Mouse (Mus musculus): Measurements from ENCODE around the gene Cdc5l.
"Not testable (repeated sequence)": the region's sequence is repeated elsewhere in the genome, so short reads cannot be mapped to it uniquely, and the experiment has no call there.

Cdc5l gene

DNA sequence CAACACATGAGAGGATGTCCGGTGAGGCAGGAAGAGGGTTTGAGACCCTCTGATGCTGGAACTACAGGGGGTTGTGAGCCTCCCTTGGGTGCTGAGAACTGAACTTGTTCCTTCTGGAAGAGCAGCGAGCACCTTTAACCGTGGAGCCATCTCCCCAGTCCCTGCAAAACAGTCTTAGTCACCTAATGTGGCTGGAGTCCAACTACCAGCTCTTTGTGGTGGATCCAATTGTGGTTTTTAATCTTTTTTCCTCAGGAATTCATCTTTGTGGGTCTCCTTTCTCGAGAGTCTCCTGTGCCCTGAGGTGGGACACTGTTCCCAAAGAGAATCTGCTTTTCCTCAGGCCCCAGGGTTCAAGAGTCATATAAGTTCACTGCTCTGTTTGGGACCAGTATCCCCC is 12.4 kb upstream of the Cdc5l start:
- DNase-seq (ENCODE audit: low spot score in 2 of 2): no peak

DNA sequence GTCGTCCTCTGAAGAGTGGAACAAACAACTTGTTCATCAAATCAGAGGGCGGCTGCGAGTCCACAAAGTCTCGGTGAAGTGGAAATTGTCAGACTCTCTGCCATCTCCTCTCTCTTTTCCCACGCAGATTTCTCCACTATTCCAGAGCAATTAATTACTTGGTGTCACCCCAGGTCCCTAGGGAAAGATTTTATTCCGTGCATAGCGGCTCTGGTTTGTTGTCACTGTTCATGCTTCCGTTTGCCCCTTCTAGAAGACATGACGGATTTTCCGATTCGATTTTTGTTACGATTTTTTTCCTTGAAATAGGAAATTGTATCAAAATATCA is 689 bp upstream of the Cdc5l start:
- no peak for DNase-seq (ENCODE audit: low spot score in 2 of 2)

DNA sequence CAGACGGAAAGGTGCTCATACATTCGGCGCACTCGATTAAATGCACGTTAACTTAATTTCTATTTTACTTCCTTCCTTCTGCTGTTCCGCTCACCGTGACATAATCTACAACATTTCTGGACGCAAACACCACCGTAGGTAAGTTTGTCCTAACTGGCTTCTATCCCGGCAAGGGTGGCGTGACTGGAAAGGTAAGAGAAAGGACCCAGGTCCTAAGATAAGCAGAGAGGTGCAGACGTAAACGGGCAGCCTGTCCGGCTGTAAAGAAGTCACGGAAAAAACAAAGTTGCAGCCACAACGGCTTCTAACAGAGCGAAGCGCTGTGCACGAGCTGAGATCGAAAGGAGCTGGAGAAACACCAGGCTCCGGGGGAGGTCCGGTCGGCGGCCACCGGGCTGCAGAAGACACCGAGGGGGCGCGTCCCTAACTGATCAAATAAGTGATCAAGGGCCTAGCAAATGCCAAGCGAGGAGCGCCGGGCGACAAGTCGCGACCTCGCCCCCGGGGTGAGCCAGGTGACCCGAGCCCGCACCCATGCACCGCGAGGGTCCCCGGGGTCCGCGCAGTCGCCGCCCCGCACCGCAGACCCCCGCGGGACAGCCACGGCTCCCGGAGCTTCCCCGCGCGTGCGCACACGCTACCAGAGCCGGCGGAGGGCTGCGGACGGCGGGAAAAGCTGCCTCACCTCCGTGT is 685 bp downstream of the Cdc5l start:
- no peak for DNase-seq (ENCODE audit: low spot score in 2 of 2)

DNA sequence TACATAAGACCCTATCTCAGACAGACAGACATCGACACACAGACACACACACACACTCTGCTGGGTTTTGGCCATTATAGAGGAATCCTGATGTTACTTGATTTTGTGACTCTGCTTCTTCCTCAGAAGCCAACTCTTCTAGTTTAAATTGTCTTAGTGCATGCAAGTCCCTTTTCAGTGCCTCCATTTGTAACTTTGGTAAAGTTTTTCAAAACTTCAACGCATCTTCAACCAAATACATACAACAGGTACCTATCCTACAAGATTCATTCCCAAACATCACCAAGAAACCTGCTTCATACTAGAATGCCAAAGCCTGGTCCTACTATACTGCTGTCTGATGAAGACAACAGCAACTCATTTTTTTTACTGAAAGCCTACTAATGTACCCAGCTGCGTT is 1.5 kb downstream of the Cdc5l start:
- DNase-seq (ENCODE audit: low spot score in 2 of 2): no peak

DNA sequence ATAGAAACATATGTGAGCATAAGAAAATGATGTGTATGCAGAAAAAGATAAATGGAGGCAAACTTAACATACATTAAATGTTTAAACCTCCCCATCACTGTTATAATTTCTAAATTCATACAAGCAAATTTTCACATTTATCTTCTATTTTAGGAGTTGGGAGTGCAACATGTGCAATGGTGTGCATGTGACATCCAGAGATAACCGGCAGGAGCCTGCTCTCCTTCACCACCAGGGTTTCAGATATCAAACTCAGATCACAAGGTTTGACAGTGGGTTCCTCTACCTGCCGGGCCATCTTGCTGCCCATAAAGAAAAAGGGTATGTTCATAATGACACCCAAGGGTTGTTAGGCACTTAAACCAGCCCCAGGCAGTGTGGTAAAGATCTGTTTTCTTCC is 16.1 kb downstream of the Cdc5l start:
- DNase-seq (ENCODE audit: low spot score in 2 of 2): no peak

DNA sequence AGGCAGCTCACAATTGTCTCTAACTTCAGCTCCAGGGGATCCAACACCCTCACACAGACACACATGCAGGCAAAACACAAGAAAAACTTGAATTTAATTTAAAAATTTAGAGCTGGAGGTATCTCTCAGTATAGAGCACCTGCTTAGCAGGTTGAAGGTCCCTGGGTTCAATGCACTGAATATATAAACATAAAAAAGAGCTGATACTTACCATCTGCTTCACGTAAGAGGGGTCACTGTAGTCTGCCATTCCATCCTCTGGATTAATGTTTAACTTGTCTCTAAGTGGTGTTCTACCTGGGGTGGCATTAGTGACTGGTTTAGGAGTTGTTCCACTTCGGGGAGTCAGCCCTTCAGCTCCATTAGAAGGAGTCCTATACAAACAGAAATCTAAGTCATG is 21.9 kb downstream of the Cdc5l start:
- not testable (repeated sequence) for DNase-seq (ENCODE audit: low spot score in 2 of 2)

DNA sequence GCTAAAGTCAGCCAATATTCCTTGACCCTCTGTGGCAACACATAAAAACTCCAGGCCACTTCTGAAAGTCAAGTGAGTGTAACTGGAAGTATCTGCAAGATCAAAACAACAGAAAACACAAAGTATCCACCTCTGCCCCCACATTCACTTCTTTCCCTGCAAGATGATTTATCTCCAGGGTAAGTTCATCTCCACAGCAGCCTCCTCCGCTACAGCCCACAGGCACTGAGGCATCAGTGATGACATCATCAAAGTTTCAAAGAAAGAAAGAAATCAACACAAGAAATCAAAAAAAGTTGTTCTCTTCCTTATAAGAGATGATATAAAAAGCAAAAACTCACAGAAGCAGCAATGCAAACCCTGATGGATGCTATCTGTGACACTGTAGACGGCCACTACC is 24.8 kb downstream of the Cdc5l start:
- no peak for DNase-seq (ENCODE audit: low spot score in 2 of 2)

DNA sequence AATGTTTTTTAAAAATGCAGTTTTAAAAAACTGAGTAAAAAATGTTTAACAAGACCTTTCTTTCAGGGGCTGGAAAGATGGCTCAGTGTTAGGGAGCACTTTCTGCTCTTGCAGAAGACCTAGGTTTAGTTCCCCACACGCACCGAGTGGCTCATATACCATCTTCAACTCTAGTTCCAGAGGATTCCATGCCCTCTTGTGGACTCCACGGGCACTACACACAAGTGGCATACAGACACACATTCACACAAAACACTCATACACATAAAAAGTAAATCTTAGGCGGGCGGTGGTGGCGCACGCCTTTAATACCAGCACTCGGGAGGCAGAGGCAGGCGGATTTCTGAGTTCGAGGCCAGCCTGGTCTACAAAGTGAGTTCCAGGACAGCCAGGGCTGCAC is 27.3 kb downstream of the Cdc5l start:
- DNase-seq (ENCODE audit: low spot score in 2 of 2): no peak

DNA sequence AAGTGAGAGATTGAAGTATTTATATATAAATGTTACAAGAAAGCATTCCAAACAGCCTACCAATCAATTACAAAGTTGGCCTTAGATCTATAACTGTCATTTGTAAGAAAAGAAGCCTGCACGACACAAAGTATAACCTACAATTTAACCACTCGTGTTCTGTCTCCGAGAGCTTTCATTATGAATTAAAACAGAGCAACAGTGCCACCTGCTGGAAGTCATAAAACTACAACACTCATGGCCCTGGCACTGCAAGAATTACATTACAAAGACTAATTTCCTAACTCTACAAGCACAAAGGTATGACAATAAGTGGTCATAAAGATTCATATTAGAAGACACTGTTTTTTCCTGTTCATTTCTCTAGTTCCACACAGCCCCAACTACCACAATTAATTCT is 30.3 kb downstream of the Cdc5l start:
- DNase-seq (ENCODE audit: low spot score in 2 of 2): peak in 1 of 2 experiments; percentile 14

DNA sequence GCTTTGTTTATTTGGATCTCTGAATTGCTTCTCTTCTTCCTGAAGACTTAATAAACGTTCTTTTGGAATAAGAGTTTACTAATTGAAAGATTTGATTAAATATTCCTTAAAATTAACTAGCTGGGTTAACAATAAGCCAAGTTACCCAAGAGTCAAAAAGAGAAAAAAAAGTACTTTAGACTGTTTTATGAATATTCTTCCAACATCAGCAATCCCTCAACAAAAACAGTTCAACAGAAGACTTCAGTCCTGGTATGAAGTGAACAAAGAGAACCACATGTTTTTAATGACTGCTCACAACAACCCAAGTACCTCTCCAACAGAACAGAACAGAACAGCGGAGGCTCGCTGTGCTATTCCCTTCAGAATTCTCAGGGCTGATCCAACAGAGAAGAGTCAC is 30.9 kb downstream of the Cdc5l start:
- no peak for DNase-seq (ENCODE audit: low spot score in 2 of 2)

DNA sequence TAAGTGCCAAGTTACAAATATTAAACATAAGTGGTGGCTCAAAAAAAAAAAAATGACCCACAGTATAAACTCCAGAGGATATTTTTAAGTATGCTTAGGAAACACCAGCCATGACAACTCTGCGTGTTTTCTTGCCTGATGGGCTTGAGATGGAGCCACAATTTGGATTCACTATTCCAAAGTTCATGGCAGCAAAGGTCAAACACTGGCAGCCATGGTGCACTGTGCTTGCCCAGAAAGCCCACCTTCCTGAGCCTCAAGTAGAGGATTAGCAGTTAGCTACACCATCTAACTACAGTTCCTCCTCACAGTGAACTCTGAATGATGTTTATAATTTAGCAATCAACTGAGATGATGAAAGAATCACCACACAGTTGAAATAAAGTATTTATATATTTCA is 31.4 kb downstream of the Cdc5l start:
- DNase-seq (ENCODE audit: low spot score in 2 of 2): no peak

DNA sequence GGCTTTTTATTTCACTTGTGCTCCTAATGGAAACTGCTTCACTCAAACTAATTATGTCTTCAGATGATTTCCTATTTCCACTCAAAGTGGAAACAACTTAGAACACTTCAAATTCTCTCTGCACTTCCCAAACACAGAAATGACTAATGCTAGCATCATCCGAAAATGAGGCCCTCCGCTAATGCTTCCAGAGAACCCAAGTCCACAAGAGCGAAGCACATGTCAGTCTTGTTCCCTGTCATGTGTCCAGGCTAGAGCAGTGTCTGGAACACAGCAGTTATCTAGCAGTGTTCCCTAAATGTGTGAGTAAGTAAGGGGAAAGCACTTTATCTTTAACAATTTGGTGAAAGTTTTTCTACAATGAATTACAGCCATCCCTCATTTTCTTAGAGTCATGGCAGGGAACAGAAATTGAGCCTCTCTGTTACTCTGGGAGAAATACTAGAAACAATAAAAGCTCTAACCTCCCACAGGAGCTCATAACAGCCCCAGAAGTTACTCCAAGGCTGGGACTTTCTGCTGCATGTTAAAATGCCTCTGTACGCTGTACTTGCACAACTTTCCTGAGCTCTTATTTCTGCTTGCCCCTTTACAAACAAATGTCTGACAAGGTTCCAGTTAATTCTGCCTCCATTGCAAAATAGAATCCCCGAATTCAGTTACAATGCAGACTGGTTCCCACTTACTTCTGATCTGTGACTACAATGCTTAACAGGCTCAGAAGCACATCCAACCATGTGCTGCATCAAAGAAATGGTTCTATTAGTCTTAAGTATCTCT is 32.2 kb downstream of the Cdc5l start:
- DNase-seq (ENCODE audit: low spot score in 2 of 2): no peak

DNA sequence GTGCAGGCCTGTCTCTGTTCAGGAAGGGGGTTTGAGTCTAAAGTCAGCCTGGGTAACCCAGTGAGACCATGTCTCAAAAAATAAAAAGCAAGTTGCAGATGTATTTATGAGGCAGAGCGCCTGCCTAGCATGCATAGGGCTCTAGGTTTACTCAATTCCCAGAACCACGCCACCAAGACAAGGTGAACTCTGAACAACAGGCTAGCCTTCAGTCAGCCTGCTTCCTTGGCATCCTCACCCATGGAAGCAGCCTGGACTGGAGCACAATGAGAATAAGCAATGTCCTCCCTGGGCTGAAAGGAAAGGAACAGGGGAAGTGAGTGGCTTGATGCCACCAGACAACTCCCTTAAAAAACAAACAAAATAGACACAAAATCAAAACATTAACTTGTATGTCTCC is 35.5 kb downstream of the Cdc5l start:
- no peak for DNase-seq (ENCODE audit: low spot score in 2 of 2)

DNA sequence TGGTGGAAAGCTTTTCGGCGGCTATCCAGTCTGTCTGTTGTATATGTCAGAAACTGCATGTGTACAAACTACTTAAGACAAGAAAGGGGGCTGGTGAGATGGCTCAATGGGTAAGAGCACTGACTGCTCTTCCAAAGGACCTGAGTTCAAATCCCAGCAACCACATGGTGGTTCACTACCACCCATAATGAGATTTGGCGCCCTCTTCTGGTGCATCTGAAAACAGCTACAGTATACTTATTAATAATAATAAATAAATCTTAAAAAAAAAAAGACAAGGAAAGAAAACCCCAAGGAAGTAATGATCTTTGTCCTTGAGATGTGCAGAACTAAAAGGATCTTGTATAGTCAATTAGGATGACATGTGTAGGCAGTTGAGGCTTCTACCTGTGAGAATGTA is 36.0 kb downstream of the Cdc5l start:
- DNase-seq (ENCODE audit: low spot score in 2 of 2): no peak

DNA sequence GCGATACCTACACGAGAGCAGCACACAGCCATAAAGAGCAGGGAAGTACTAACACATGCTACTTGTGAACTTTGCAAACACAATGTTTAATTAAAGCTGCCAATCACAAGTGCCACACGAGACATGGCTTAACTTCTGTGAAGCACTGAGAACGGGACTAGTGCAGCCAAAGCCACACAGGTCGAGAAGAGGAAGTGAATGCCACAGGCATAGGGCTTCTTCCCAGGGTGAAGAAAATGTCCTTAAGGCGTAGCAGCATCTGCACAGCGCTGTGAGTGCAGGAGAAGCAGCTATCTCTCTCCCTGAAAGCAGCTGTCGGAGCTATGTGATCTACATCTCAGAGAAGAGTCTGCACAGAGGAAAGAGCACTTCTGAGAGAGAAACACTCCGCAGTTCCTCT is 38.9 kb downstream of the Cdc5l start:
- DNase-seq (ENCODE audit: low spot score in 2 of 2): no peak

DNA sequence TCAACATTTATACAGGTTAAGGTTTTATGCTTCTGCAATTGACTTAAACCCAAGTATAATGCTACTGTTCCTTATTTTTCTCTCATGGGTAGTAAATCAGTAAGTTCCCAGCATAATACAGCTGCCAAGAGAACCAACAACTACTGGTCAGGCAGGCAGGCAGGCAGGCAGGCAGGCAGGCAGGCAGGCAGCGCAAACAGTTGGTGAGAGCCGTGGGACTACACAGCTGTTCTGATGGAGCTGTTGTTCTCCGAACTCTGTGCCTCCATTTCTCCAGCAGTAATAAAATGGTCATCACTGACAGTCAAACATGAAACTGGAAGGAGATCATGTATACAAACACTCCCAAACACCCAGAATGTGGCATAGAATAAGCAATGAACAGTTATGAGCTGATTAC is 39.8 kb downstream of the Cdc5l start:
- no peak for DNase-seq (ENCODE audit: low spot score in 2 of 2)

DNA sequence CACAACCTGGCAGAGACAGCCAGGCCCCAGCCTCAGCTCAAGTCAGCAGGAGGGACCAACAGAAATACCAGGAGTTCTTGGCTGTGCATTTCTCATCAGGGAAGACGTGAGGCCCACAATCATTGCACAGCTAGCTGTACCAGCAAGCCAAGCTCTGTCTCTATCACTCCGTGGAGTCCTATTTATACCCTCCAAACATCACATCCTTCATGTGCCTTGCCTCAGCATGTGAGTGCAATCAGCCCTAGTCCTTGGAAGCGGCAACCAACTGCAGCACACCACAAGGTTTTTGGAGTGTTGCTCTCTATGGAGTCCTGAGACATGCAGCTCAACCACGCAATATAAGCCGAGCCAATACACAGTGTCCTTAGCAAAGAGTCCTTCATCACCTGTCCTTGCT is 43.6 kb downstream of the Cdc5l start:
- DNase-seq (ENCODE audit: low spot score in 2 of 2): no peak

DNA sequence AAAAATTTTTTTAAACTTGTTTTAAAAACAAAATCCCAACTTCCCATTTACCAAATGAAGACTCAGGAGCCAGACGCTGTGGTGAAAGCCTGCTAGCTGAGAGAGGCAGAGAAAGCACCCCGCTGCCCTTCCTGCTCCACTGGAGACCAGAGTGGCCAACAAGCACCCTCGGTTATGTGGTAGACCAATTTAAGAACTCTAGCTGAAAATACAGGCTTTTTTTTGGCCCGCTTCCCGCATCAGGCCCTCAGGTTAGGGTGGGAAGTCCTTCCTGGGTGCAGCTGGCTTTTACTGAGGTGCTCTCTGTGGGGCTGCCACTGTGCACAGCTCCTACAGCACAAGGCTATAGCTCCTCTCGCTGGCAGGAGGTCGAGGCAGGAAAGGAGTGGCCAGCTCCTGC is 46.6 kb downstream of the Cdc5l start:
- DNase-seq (ENCODE audit: low spot score in 2 of 2): no peak

DNA sequence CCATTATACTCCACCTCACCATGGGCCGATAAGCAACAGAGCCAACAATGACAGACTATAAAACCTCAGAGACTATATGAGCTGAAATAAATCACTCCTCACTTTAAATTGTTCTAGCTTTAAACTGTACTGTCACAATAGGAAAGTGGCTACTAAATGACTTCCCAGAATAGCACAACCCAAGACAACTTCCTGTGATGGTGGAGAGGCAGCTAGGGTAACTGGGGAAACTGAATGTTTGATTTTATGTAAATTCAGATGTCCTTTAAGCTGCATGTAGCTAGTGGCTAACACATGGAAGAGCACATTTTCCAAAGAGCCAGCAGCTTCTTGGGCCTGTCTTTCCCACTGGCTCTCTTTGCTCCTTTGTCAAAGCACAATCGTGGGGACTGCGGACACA is 50.2 kb downstream of the Cdc5l start:
- DNase-seq (ENCODE audit: low spot score in 2 of 2): no peak

DNA sequence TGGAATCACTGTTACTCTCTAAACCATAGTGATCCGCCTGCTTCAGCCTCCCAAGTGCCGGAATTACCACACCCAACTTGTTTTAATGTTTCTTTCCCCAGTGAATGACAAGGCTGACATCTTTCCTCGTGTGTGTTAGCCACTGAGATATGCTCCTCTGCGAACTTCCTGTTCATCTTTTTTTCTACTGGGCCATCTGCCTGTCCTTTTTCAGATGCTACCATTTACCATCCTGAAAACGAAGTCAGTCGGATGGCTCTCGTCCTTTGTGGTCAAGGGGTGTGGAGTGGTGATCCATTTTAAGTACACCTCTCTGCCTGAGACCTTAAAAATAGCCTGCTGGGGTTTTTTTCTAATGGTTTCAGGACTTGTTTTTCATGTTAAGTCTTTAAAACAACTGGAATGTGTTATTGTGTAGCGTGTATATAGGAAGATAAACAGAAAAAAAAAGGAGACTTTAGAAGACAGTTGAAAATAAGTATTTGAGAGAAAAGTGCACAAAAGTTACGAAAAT is 54.2 kb downstream of the Cdc5l start:
- no peak for DNase-seq (ENCODE audit: low spot score in 2 of 2)

DNA sequence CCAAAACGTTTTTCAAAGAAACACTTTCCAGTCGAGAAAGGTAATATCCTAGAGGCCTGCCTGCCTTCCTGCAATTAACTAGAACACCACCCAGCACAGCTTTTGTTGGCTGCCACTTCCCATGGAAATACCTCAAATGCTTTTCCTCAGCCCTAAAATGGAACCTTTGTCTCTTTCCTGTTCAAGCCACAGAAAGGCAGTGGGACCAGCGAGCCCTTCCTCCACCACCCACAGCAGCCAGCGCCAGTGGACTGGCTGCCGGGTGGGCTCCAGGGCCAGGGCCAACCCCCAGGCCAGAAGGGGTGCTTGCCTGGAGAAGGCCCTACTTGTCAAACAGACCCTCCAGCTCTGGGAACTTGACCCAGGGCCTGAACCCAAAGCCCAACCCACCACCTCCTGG is 56.2 kb downstream of the Cdc5l start:
- DNase-seq (ENCODE audit: low spot score in 2 of 2): no peak

DNA sequence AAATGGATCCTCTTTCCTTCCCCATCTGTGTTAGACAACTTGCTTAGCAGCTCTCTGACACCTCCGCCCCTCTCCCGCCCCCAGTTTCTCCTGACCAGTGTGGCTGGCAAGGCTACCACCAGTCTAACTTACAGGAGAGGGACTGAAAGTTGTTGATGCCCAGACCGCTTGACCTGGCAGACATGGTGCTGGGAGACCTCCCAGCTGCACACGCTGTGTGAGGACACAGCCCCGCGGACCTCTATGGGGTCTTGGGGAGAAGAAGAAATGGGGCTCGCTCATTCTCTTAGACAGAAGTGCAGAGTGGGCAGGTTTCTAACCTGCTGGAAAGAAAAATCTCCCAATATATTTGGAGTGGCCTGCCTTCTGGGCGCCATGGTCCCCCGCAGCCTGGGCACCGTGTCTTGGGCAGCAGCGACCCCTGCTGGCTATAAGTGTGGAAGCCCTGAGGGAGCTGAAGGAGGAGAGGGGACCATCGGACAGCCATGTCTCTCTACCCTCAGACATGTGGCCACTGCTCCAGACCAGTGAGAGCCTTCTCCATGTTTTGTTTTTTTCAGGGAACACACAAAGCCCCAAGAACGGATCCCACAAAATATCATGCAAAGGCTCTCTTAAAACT is 59.4 kb downstream of the Cdc5l start:
- DNase-seq (ENCODE audit: low spot score in 2 of 2): peak; percentile 50 to 68

DNA sequence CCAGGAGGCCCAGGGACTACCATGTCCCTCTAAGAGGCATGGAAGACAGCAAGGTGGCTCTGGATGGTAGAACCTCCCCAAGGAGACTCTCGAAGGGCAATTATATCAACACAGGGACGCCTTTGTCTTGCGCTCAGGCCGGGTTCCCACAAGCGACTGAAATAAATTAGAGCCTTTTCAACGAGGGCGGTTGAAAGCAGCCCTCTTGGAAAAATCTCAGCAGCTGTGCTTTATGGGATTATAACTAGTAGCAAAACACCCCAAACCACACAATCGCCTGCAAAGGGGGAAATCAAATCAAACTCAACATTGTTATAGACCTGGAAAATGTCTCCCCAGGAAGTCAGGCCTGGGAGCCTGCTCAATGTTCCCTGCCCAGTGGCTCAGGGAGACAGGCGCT is 62.5 kb downstream of the Cdc5l start:
- DNase-seq (ENCODE audit: low spot score in 2 of 2): no peak

All from urinary bladder, postnatal 36 days (tissue).